Mouse (Mus musculus): ENCODE measurements around the gene 4931440F15Rik.

DNA sequence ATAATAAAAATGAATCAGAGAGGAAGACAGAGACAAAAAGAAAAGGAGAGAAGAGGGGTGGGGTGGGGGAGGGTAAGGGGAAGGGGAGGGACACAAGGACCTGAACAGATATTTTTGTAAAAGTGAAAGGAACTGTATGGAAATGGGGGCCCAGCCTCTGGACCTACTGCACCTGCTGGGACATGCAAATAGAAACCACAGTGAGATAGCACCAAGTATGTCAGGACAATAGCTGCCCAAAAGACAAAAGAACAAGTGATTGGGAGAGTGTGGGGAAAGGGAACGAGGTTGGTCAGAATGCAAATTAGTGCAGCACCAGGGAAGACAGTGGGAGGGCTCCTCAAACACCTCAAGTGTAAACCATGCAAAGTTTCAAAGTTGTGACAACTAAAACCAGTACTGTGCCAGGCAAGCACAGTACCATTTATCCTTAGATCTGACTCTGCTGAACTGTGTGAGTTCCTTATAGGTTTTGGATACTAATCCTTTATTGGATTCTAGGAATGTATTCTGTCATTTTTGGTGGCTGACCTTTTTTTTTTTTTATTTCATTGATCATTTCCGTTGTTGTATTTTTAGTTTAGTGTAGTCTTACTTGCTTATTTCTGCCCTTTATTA lies 46.0 kb downstream of the 4931440F15Rik start:
- TF ChIP-seq POLR2A (IDR thresholded peaks at IDR 0.05; ENCODE audit: borderline replicate concordance, extremely low read depth, low read depth, low read length) (no peak), CTCF (IDR thresholded peaks at IDR 0.05; ENCODE audit: insufficient read depth, low read length) (no peak)
